Mouse (Mus musculus): ENCODE results near the gene Rnf207. TPM values are rescaled to one million over a fixed set of nuclear protein-coding genes. Genes with fewer than 3 reads are reported as not detected.

The Rnf207 gene
- polyA plus RNA-seq (2014; fragmentation: Nextera tagmentation; extraction: Ambion mirVana): 0.19 and 0.92 TPM in 2 replicates

DNA sequence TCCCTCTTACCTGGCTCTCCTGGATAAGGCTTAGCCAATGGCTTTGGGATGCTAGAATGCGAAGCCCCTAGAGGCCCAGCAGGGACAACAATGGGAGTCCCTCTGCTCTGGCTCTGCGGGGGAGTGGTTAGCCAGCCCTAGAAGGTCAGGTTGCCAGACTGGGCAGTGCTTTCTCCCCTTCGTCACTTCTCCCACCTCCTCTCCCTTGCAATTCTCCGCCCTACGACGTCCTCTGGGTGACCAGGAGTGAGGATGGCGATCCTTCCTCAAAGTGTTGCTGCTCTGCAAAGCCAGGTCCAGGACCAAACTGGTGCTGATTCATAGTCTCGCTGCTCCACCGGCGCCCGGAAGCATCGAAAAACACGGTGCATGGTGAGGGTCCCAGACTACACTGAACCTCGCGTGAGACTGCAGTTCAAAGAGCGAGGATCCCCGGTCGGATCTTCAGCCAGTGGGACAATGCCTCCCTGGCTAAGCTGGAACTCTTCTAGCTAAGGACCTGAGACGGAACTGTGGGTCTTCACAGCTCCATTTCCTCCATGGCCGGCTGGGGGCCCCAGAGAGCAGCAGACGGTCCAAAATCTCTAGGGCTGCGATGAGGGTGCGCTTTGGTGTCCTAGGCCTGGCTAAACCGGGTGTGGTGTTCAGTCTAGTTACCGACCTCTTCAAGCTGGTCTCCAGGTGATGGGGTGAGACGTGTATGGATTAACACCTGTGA lies at the start of gene Rnf207:
TSS of gene Rnf207 (minus strand) at position 477 of the 718 bp plus-strand sequence.
- no peaks in the 10 kb centered on the region for H3K9me3 ChIP-seq (ENCODE audit: control insufficient read depth, low read length)
- H3K27me3 ChIP-seq (ENCODE audit: control insufficient read depth, insufficient read depth, low read length): peaks cover 42% of the 10 kb centered on the region
- H3K9ac ChIP-seq (ENCODE audit: low read length): no peak within 1 kb of the TSS
- H3K4me1 ChIP-seq (ENCODE audit: control insufficient read depth, insufficient read depth, low read length): peaks cover 10% of the 10 kb centered on the region; the same call in 1 of the 2 replicates
- H3K4me2 ChIP-seq (ENCODE audit: low read depth, severe bottlenecking): peak within 1 kb of the TSS; percentile 30; the same call in 1 of the 2 replicates
- H3K27ac ChIP-seq (replicated peaks; ENCODE audit: low read depth, low read length): no peak within 1 kb of the TSS
- WGBS: 4% methylated on average over 26 of the region's 26 CpGs
- no peak within 1 kb of the TSS for H3K4me3 ChIP-seq (ENCODE audit: low read depth, low read length)
- H3K36me3 ChIP-seq (ENCODE audit: control insufficient read depth, insufficient read depth, low read length): no peaks in the 10 kb centered on the region
- DNase-seq (ENCODE audit: low spot score): peak; percentile 64
- ATAC-seq (ENCODE audit: insufficient number of reproducible peaks, low FRiP score, low TSS enrichment, low read depth): no peak

DNA sequence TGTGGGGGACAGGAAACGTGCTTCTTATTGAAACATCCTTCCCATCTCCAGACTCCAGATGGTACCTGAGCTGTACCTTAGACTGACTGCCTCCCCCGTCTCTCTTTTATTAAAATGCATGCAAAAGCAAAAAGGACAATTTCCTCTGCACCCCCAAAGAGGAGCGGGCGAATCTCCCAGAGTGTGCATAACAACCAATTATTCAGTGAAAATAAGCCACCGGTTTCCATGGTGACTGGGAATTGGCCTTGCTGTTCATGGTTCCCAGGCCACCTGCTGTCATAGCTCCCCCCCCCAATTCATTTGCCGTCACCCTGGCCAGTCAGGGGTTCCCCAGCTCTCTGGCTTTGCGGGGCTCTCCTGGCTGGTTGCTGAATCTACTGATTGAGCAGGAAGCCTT lies 46.4 kb upstream of the Rnf207 start:
- no peak for ATAC-seq (ENCODE audit: insufficient number of reproducible peaks, low FRiP score, low TSS enrichment, low read depth)
- H3K27me3 ChIP-seq (ENCODE audit: control insufficient read depth, insufficient read depth, low read length): peaks cover 9% of the 10 kb centered on the region
- 76% methylated on average over 7 of the region's 7 CpGs for WGBS

DNA sequence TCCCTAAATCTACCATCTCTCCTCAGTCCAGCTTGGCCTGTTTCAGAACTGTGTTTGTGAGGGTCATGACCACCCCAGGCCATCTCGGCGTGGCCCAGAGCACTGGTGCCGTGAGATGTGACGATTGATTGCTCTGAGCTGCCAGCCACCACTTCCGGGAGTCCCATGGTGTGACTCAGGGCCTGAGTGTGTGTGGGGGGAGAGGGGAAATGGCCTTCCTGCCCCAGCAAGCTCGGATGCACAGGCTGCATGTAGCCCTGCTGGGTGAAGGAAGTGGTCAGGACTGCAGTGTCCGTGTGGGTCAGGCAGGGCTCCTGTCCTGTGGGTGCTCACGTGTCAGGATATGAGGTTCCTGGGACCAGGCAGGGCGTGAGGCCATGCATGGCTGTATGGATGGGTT lies 43.4 kb upstream of the Rnf207 start:
- Histone ChIP-seq H3K4me1 (ENCODE audit: control insufficient read depth, insufficient read depth, low read length) (no peaks in the 10 kb centered on the region), H3K9me3 (ENCODE audit: control insufficient read depth, low read length) (no peaks in the 10 kb centered on the region), H3K4me2 (ENCODE audit: low read depth, severe bottlenecking) (no peak overlapping the region), H3K4me3 (ENCODE audit: low read depth, low read length) (no peak overlapping the region), H3K27me3 (ENCODE audit: control insufficient read depth, insufficient read depth, low read length) (peaks cover 11% of the 10 kb centered on the region), H3K27ac (replicated peaks; ENCODE audit: low read depth, low read length) (no peak overlapping the region), H3K9ac (ENCODE audit: low read length) (no peak overlapping the region), H3K36me3 (ENCODE audit: control insufficient read depth, insufficient read depth, low read length) (no peaks in the 10 kb centered on the region)
- ATAC-seq (ENCODE audit: insufficient number of reproducible peaks, low FRiP score, low TSS enrichment, low read depth): no peak
- DNase-seq (ENCODE audit: low spot score): no peak
- 53% methylated on average over 9 of the region's 9 CpGs for WGBS

More for the DNA sequence above, 46.4 kb upstream of the Rnf207 start:
- Histone ChIP-seq H3K4me1 (ENCODE audit: control insufficient read depth, insufficient read depth, low read length) (no peaks in the 10 kb centered on the region), H3K36me3 (ENCODE audit: control insufficient read depth, insufficient read depth, low read length) (no peaks in the 10 kb centered on the region), H3K9me3 (ENCODE audit: control insufficient read depth, low read length) (no peaks in the 10 kb centered on the region), H3K27ac (replicated peaks; ENCODE audit: low read depth, low read length) (no peak overlapping the region), H3K4me2 (ENCODE audit: low read depth, severe bottlenecking) (no peak overlapping the region), H3K4me3 (ENCODE audit: low read depth, low read length) (no peak overlapping the region), H3K9ac (ENCODE audit: low read length) (no peak overlapping the region)
- DNase-seq (ENCODE audit: low spot score): no peak

DNA sequence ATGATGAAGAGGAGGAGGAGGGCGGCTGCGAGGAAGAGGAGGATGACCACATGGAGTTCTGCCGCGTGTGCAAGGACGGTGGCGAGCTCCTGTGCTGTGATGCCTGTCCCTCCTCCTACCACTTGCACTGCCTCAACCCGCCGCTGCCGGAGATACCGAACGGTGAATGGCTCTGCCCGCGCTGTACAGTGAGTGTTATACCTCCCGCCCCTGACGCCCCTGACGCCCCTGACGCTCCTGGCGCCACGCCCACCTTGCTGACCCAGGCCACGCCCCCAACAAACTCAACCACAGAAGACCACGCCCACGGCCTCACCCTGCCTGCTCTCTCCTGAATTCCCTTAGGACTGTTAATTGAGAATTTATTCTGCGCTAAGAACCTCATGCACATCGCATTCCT lies 42.1 kb upstream of the Rnf207 start:
- Histone ChIP-seq H3K27ac (replicated peaks; ENCODE audit: low read depth, low read length) (no peak overlapping the region), H3K4me3 (ENCODE audit: low read depth, low read length) (no peak overlapping the region), H3K4me2 (ENCODE audit: low read depth, severe bottlenecking) (peak overlapping the region; percentile 10; the same call in 1 of the 2 replicates), H3K4me1 (ENCODE audit: control insufficient read depth, insufficient read depth, low read length) (no peaks in the 10 kb centered on the region), H3K9me3 (ENCODE audit: control insufficient read depth, low read length) (no peaks in the 10 kb centered on the region), H3K9ac (ENCODE audit: low read length) (no peak overlapping the region), H3K36me3 (ENCODE audit: control insufficient read depth, insufficient read depth, low read length) (no peaks in the 10 kb centered on the region), H3K27me3 (ENCODE audit: control insufficient read depth, insufficient read depth, low read length) (peaks cover 11% of the 10 kb centered on the region)
- DNase-seq (ENCODE audit: low spot score) (peak; percentile 81), ATAC-seq (ENCODE audit: insufficient number of reproducible peaks, low FRiP score, low TSS enrichment, low read depth) (peak; percentile 55; the same call in 1 of the 2 replicates)
- 1% methylated on average over 23 of the region's 24 CpGs for WGBS

DNA sequence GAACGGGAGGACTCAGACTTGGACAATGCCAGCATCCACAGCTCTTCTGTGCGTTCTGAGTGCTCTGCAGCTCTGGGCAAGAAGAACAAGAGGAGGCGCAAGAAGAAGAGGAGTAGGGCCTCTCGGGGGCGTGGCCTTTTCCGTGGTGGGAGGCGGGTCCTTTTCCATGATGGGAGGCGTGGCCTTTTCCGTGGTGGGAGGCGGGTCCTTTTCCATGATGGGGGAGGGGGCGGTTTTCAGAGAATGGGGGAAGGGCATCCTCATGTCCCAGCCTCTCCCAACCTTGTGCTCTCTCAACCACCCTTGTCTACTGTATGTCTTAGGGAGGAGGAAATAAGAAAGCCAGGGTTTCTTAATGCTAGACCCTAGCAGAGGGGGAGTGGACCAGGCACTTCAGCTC lies 40.9 kb upstream of the Rnf207 start:
- H3K27me3 ChIP-seq (ENCODE audit: control insufficient read depth, insufficient read depth, low read length): peaks cover 11% of the 10 kb centered on the region
- no peaks in the 10 kb centered on the region for H3K36me3 ChIP-seq (ENCODE audit: control insufficient read depth, insufficient read depth, low read length)
- no peaks in the 10 kb centered on the region for H3K9me3 ChIP-seq (ENCODE audit: control insufficient read depth, low read length)
- H3K4me1 ChIP-seq (ENCODE audit: control insufficient read depth, insufficient read depth, low read length): no peaks in the 10 kb centered on the region
- H3K9ac ChIP-seq (ENCODE audit: low read length): no peak overlapping the region
- H3K4me3 ChIP-seq (ENCODE audit: low read depth, low read length): no peak overlapping the region
- H3K4me2 ChIP-seq (ENCODE audit: low read depth, severe bottlenecking): no peak overlapping the region
- DNase-seq (ENCODE audit: low spot score) (no peak), ATAC-seq (ENCODE audit: insufficient number of reproducible peaks, low FRiP score, low TSS enrichment, low read depth) (no peak)
- 4% methylated on average over 11 of the region's 11 CpGs for WGBS
- H3K27ac ChIP-seq (replicated peaks; ENCODE audit: low read depth, low read length): no peak overlapping the region

DNA sequence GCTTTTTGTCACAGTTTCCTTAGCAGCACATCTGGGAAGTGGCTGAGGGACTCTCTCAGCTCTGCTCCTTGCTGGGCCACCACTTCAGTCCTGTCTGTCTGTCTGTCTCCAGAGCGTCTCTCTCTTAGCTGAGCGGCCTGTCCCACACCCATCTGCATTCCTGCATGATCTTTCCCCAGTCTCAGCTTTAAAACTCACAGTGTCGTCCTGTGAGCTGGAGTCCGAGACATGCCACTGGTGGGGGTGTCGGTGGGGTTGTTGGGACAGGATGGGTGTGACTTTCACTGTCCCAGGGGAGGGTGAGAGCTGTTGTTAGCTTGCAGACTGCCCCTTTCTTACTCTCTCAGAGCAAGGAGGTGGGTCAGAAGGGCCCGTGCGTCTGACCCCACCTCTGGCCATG lies 36.9 kb upstream of the Rnf207 start:
- H3K36me3 ChIP-seq (ENCODE audit: control insufficient read depth, insufficient read depth, low read length): no peaks in the 10 kb centered on the region
- no peak overlapping the region for H3K27ac ChIP-seq (replicated peaks; ENCODE audit: low read depth, low read length)
- no peak overlapping the region for H3K4me2 ChIP-seq (ENCODE audit: low read depth, severe bottlenecking)
- ATAC-seq (ENCODE audit: insufficient number of reproducible peaks, low FRiP score, low TSS enrichment, low read depth) (no peak), DNase-seq (ENCODE audit: low spot score) (no peak)
- WGBS: 74% methylated on average over 7 of the region's 7 CpGs
- no peak overlapping the region for H3K4me3 ChIP-seq (ENCODE audit: low read depth, low read length)
- H3K9ac ChIP-seq (ENCODE audit: low read length): no peak overlapping the region
- no peaks in the 10 kb centered on the region for H3K9me3 ChIP-seq (ENCODE audit: control insufficient read depth, low read length)
- no peaks in the 10 kb centered on the region for H3K4me1 ChIP-seq (ENCODE audit: control insufficient read depth, insufficient read depth, low read length)
- peaks cover 14% of the 10 kb centered on the region for H3K27me3 ChIP-seq (ENCODE audit: control insufficient read depth, insufficient read depth, low read length)

DNA sequence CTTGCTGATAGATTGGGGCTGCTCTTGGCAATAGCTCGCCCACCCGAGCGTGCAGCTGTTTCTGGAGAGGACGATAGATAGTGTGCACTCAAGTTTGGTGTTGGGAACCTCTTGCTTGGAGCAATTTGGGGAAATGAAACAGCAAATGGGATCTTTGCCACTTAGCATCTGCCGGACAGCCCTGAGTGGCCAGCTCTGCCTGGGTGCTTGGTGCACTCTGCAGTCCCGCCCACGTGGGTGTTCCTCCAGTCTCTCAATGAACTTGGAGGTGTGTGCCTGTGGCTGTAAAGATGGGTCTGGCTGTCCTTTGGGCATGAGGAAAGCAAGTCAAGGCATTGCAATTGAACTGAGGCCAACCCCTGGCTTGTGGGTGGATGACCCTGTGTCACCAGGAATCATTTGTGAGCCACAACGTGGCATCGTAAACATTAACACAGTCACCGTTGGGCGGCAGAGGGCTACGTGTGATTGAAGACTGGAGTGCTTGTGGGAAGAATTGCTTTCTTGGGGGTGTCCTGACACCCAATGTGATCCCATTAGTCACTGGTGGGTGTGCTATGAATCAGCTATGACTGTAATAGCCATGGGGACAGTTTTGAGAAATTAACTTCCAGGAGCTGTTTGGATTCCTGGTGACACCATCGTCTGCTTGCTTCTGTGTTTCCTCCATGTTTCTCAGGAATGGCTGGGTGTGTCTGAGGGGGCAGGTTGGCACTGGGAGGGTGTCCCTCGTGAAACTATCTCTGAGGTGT lies 35.3 kb upstream of the Rnf207 start:
- Histone ChIP-seq H3K4me1 (ENCODE audit: control insufficient read depth, insufficient read depth, low read length) (0 out of 2 replicates have a peak, but pooled peaks cover 3% of the 10 kb centered on the region), H3K36me3 (ENCODE audit: control insufficient read depth, insufficient read depth, low read length) (no peaks in the 10 kb centered on the region), H3K4me2 (ENCODE audit: low read depth, severe bottlenecking) (no peak overlapping the region), H3K9me3 (ENCODE audit: control insufficient read depth, low read length) (no peaks in the 10 kb centered on the region), H3K27me3 (ENCODE audit: control insufficient read depth, insufficient read depth, low read length) (peaks cover 16% of the 10 kb centered on the region), H3K27ac (replicated peaks; ENCODE audit: low read depth, low read length) (no peak overlapping the region), H3K4me3 (ENCODE audit: low read depth, low read length) (no peak overlapping the region), H3K9ac (ENCODE audit: low read length) (no peak overlapping the region)
- ATAC-seq (ENCODE audit: insufficient number of reproducible peaks, low FRiP score, low TSS enrichment, low read depth) (no peak), DNase-seq (ENCODE audit: low spot score) (no peak)
- 78% methylated on average over 14 of the region's 14 CpGs for WGBS

DNA sequence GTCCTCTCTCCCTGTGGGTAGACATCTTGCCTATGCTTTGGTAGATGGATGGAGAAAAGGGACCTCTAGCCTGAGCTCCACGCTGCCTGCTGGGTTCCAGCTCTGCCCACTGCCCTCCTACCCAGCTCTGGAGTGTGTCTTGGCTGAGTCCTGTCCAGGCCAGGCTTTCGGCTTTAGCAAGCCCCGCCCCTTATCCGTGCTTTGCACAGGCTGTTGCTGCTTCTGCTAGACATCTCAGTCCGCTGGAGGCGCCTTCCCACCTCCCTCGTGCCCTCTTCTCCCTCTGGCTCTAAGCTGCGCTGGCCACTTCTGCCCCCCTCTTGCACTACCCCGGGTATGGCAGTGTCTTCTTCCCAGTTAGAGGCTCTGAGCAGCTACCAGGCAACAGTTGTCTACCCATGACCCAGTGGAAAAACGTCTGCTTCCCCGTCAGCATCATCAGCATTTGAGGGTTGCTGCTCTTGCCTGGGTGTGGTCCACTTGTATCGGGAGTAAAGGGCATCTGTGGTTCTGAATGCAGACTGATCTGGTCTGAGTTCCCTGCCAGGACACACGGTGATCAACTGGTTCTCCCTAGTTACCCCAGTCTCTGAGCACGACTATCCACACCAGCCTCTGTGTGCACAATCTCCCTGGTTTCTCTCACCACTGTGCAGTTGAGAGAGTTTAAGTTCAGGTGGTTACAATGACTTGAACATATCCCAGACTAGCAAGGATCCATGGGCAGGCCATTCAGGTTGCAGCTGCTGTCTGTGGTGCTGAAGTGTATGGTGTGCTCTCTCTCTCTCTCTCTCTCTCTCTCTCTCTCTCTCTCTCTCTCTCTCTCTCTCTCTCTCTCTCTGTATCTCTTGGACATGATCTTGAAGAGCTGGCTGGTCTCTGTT lies 32.9 kb upstream of the Rnf207 start:
- H3K9me3 ChIP-seq (ENCODE audit: control insufficient read depth, low read length): no peaks in the 10 kb centered on the region
- peaks cover 20% of the 10 kb centered on the region for H3K27me3 ChIP-seq (ENCODE audit: control insufficient read depth, insufficient read depth, low read length)
- no peak overlapping the region for H3K4me2 ChIP-seq (ENCODE audit: low read depth, severe bottlenecking)
- H3K27ac ChIP-seq (replicated peaks; ENCODE audit: low read depth, low read length): no peak overlapping the region
- WGBS: 16% methylated on average over 14 of the region's 14 CpGs
- peak; percentile 67 for DNase-seq (ENCODE audit: low spot score)
- no peak for ATAC-seq (ENCODE audit: insufficient number of reproducible peaks, low FRiP score, low TSS enrichment, low read depth)
- H3K4me1 ChIP-seq (ENCODE audit: control insufficient read depth, insufficient read depth, low read length): 0 out of 2 replicates have a peak, but pooled peaks cover 3% of the 10 kb centered on the region
- no peaks in the 10 kb centered on the region for H3K36me3 ChIP-seq (ENCODE audit: control insufficient read depth, insufficient read depth, low read length)
- no peak overlapping the region for H3K9ac ChIP-seq (ENCODE audit: low read length)
- H3K4me3 ChIP-seq (ENCODE audit: low read depth, low read length): no peak overlapping the region
